Mouse (Mus musculus): ENCODE results near the gene Gimap4. TPM values are rescaled to one million over a fixed set of nuclear protein-coding genes. Genes with fewer than 3 reads are reported as not detected.
"Not testable (repeated sequence)": the region's sequence is repeated elsewhere in the genome, so short reads cannot be mapped to it uniquely, and the experiment has no call there.

Gene Gimap4
- polyA plus RNA-seq, 1 experiment from 2014 or later, result 9.0 TPM

- 93% methylated on average over 17 of the region's 17 CpGs for WGBS
- no peaks in the 10 kb centered on the region for H3K27me3 ChIP-seq
- H3K36me3 ChIP-seq, result no peaks in the 10 kb centered on the region
- no peak for ATAC-seq (ENCODE audit: insufficient number of reproducible peaks, insufficient read depth, low FRiP score, low TSS enrichment)
- no peak overlapping the region for H3K4me2 ChIP-seq (replicated peaks)
- H3K4me1 ChIP-seq, result no peaks in the 10 kb centered on the region; the same call in 1 of the 2 replicates
- H3K9ac ChIP-seq, result no peak overlapping the region
- no peak overlapping the region for H3K4me3 ChIP-seq
- H3K9me3 ChIP-seq, result no peaks in the 10 kb centered on the region
- H3K27ac ChIP-seq, result no peak overlapping the region
These were observed 6.6 kb upstream of the Gimap4 start for GRCm38 (mm10) chr6:48677492-48678345.

DNA sequence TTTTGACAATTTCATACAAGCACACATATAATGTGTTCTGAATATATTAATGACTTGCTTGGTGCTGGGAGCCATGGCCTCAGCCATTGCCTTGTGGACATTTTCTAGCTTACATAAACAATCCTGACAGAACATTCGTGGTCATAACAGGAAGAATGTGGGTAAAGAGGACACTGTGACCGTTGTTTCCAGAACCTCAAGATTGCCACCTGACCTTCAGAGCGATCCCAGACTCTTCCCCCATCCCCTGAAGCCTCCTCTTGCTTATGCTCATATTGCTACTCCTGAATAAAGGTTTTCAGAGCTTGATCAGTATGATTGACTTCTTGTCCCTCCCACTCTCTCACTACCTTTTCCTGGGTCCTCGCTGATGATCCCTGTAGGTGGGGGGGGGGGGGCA, 6.0 kb upstream of the Gimap4 start:
- 80% methylated on average over 4 of the region's 4 CpGs for WGBS
- Histone ChIP-seq H3K4me3 (no peak overlapping the region), H3K27me3 (no peaks in the 10 kb centered on the region), H3K4me1 (no peaks in the 10 kb centered on the region; the same call in 1 of the 2 replicates), H3K9me3 (no peaks in the 10 kb centered on the region), H3K9ac (no peak overlapping the region), H3K4me2 (replicated peaks) (no peak overlapping the region), H3K36me3 (no peaks in the 10 kb centered on the region), H3K27ac (no peak overlapping the region)
- ATAC-seq (ENCODE audit: insufficient number of reproducible peaks, insufficient read depth, low FRiP score, low TSS enrichment), result no peak

- Histone ChIP-seq H3K27ac (no peak overlapping the region), H3K4me1 (no peaks in the 10 kb centered on the region; the same call in 1 of the 2 replicates), H3K9ac (no peak overlapping the region), H3K36me3 (no peaks in the 10 kb centered on the region), H3K27me3 (no peaks in the 10 kb centered on the region), H3K9me3 (no peaks in the 10 kb centered on the region), H3K4me2 (replicated peaks) (no peak overlapping the region), H3K4me3 (no peak overlapping the region)
- WGBS, result 78% methylated on average over 6 of the region's 6 CpGs
- ATAC-seq (ENCODE audit: insufficient number of reproducible peaks, insufficient read depth, low FRiP score, low TSS enrichment), result no peak
These were observed 4.6 kb upstream of the Gimap4 start for GRCm38 (mm10) chr6:48679701-48680100.

DNA sequence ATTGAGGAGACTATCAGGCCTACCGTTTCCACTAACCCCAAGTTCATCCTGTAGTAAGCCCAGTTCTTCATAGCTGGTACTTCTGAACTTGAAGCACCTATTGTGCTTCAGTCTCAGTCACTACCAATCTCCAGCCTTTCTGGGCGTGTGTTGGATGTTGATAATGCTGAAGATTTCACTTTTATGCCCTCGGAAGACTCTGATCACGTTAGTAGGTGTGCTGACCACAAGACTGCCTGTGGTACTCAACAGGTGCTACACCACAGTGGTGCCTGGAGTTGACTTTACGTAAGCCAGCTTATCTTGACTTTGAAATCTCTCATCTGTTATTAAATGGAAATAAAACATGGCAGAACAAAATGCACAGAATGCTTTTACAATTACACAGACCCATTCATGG, 3.9 kb upstream of the Gimap4 start:
- Histone ChIP-seq H3K9me3 (no peaks in the 10 kb centered on the region), H3K36me3 (no peaks in the 10 kb centered on the region), H3K4me2 (replicated peaks) (no peak overlapping the region), H3K9ac (no peak overlapping the region), H3K4me1 (no peaks in the 10 kb centered on the region; the same call in 1 of the 2 replicates), H3K27me3 (no peaks in the 10 kb centered on the region), H3K27ac (no peak overlapping the region), H3K4me3 (no peak overlapping the region)
- no peak for ATAC-seq (ENCODE audit: insufficient number of reproducible peaks, insufficient read depth, low FRiP score, low TSS enrichment)
- 83% methylated on average over 5 of the region's 5 CpGs for WGBS

GRCm38 (mm10) chr6:48681472-48682090, 2.8 kb upstream of the Gimap4 start:
- Histone ChIP-seq H3K27ac (no peak overlapping the region), H3K4me2 (replicated peaks) (no peak overlapping the region), H3K36me3 (no peaks in the 10 kb centered on the region), H3K9me3 (no peaks in the 10 kb centered on the region), H3K27me3 (no peaks in the 10 kb centered on the region), H3K4me1 (no peaks in the 10 kb centered on the region), H3K4me3 (no peak overlapping the region), H3K9ac (no peak overlapping the region)
- 78% methylated on average over 3 of the region's 3 CpGs for WGBS
- ATAC-seq (ENCODE audit: insufficient number of reproducible peaks, insufficient read depth, low FRiP score, low TSS enrichment), result no peak

DNA sequence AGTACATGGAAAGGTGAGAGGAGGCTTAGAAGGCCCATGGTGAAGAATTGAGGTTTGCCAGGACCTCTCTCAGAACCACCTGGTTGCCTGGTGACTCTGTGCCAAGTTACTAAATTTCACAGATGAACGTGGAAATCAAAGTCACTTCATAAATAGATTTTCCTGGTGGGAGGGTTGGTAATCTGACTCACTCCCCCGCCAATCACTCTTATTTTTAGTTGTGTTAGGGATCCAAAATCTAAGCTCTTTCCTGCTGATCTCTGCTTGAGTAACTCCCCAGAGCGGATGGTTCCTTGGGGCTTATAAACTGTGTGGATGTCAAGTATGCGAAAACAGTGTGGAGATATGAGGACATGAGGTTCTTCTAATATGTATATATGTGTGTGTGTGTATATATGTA, 2.1 kb upstream of the Gimap4 start:
- Histone ChIP-seq H3K9me3 (no peaks in the 10 kb centered on the region), H3K27me3 (no peaks in the 10 kb centered on the region), H3K4me2 (replicated peaks) (no peak overlapping the region), H3K4me1 (no peaks in the 10 kb centered on the region), H3K9ac (no peak overlapping the region), H3K36me3 (no peaks in the 10 kb centered on the region), H3K27ac (no peak overlapping the region), H3K4me3 (no peak overlapping the region)
- WGBS, result 83% methylated on average over 4 of the region's 4 CpGs
- no peak for ATAC-seq (ENCODE audit: insufficient number of reproducible peaks, insufficient read depth, low FRiP score, low TSS enrichment)

DNA sequence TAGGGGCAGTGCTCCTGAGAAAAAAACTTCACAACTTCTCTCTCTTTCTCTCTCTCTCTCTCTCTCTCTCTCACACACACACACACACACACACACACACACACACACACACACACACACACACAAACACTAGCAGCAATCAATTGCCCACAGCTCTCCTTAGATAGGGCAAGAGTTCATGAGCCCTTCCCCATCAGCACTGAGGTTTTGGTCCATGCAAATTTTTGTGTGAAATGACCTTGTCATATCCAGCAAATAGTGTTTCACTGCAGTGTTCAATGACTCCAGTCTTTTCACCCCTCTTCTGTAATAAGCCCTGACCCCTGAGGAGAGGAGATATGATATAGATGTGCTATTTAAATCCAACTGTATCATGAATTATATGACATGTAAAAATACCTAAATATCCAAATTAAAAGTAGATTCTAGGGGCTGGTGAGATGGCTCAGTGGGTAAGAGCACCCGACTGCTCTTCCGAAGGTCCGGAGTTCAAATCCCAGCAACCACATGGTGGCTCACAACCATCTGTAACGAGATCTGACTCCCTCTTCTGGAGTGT, 1.0 kb upstream of the Gimap4 start:
- not testable (repeated sequence) for H3K27me3 ChIP-seq; H3K4me3 ChIP-seq; H3K36me3 ChIP-seq; H3K27ac ChIP-seq; H3K4me2 ChIP-seq (replicated peaks); H3K9me3 ChIP-seq; ATAC-seq (ENCODE audit: insufficient number of reproducible peaks, insufficient read depth, low FRiP score, low TSS enrichment); H3K9ac ChIP-seq; H3K4me1 ChIP-seq
- 89% methylated on average over 4 of the region's 4 CpGs for WGBS

GRCm38 (mm10) chr6:48684806-48685205, 457 bp downstream of the Gimap4 start:
- H3K4me1 ChIP-seq, result no peaks in the 10 kb centered on the region
- 60% methylated on average over 4 of the region's 4 CpGs for WGBS
- ATAC-seq (ENCODE audit: insufficient number of reproducible peaks, insufficient read depth, low FRiP score, low TSS enrichment), result no peak
- H3K4me2 ChIP-seq (replicated peaks), result no peak overlapping the region
- no peak overlapping the region for H3K9ac ChIP-seq
- no peaks in the 10 kb centered on the region for H3K9me3 ChIP-seq
- H3K4me3 ChIP-seq, result no peak overlapping the region
- no peaks in the 10 kb centered on the region for H3K36me3 ChIP-seq
- no peak overlapping the region for H3K27ac ChIP-seq
- H3K27me3 ChIP-seq, result no peaks in the 10 kb centered on the region

- Histone ChIP-seq H3K36me3 (no peaks in the 10 kb centered on the region), H3K27ac (no peak overlapping the region), H3K4me2 (replicated peaks) (no peak overlapping the region), H3K4me1 (no peaks in the 10 kb centered on the region), H3K9me3 (no peaks in the 10 kb centered on the region), H3K4me3 (no peak overlapping the region), H3K27me3 (no peaks in the 10 kb centered on the region), H3K9ac (no peak overlapping the region)
- no peak for ATAC-seq (ENCODE audit: insufficient number of reproducible peaks, insufficient read depth, low FRiP score, low TSS enrichment)
- WGBS, result 71% methylated on average over 2 of the region's 2 CpGs
These were observed 902 bp downstream of the Gimap4 start for GRCm38 (mm10) chr6:48685251-48685650.

GRCm38 (mm10) chr6:48685694-48686665, 1.6 kb downstream of the Gimap4 start:
- Histone ChIP-seq H3K36me3 (no peaks in the 10 kb centered on the region), H3K27me3 (no peaks in the 10 kb centered on the region), H3K9ac (no peak overlapping the region), H3K4me2 (replicated peaks) (no peak overlapping the region), H3K4me3 (no peak overlapping the region), H3K27ac (no peak overlapping the region), H3K9me3 (no peaks in the 10 kb centered on the region), H3K4me1 (no peaks in the 10 kb centered on the region)
- no peak for ATAC-seq (ENCODE audit: insufficient number of reproducible peaks, insufficient read depth, low FRiP score, low TSS enrichment)
- WGBS, result 82% methylated on average over 7 of the region's 7 CpGs

GRCm38 (mm10) chr6:48687077-48687476, 2.7 kb downstream of the Gimap4 start:
- Histone ChIP-seq H3K9ac (no peak overlapping the region), H3K27me3 (no peaks in the 10 kb centered on the region), H3K4me1 (no peaks in the 10 kb centered on the region), H3K4me2 (replicated peaks) (no peak overlapping the region), H3K36me3 (no peaks in the 10 kb centered on the region), H3K9me3 (no peaks in the 10 kb centered on the region), H3K27ac (no peak overlapping the region), H3K4me3 (no peak overlapping the region)
- WGBS, result 79% methylated on average over 2 of the region's 2 CpGs
- ATAC-seq (ENCODE audit: insufficient number of reproducible peaks, insufficient read depth, low FRiP score, low TSS enrichment), result no peak
